Mouse (Mus musculus): ENCODE data around the gene Podn. TPM values are rescaled to one million over a fixed set of nuclear protein-coding genes. Genes with fewer than 3 reads are reported as not detected.
A peak's percentile ranks its signal among the peaks of the same experiment; 100 is the strongest.

Gene Podn
- total and polyA plus RNA-seq, 3 experiments: 0.04 TPM; not detected in 2

DNA sequence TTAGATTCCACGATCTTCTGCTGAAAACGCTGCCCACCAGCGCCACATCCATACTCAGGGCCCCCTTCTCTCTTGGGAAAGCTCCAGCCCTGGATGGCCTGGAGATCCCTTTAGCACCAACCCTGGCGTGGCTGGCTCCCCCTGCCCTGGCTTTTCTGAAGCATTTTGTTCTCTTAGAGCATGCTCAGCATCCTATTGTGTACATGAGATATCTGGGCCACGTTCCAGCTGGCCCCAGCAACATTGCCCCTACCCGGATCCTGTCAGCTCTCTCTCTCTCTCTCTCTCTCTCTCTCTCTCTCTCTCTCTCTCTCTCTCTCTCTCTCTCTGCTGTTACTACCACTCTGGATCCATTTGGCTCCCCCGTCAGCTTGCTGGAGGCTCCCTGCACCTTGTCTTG is 90.9 kb downstream of the Podn start:
- Histone ChIP-seq H3K79me2 (ENCODE audit: control insufficient read depth, insufficient read depth, low read length, poor library complexity) (no peaks in the 10 kb centered on the region), H3K4me1 (ENCODE audit: control insufficient read depth in 1 of 2, insufficient read depth in 2 of 2, low read length in 2 of 2) (no peaks in the 10 kb centered on the region), H3K27me3 (ENCODE audit: control insufficient read depth in 1 of 2, insufficient read depth in 2 of 2, low read length in 2 of 2) (no peaks in the 10 kb centered on the region; a peak in 1 of 4 replicates), H3K36me3 (ENCODE audit: control insufficient read depth in 1 of 2, insufficient read depth in 2 of 2, low read length in 2 of 2) (no peaks in the 10 kb centered on the region), H3K9ac (ENCODE audit: control insufficient read depth, low read depth, low read length, poor library complexity, severe bottlenecking) (no peak overlapping the region), H3K9me3 (replicated peaks; ENCODE audit: insufficient read depth, low read length) (no peaks in the 10 kb centered on the region), H3K4me3 (ENCODE audit: control insufficient read depth in 1 of 2, insufficient read depth in 1 of 2, low read depth in 2 of 2, low read length in 2 of 2) (no peak overlapping the region), H3K27ac (ENCODE audit: control insufficient read depth, low read depth, low read length) (no peak overlapping the region)
- TF ChIP-seq E2F4 (IDR thresholded peaks at IDR 0.05; ENCODE audit: borderline replicate concordance, low read depth, low read length): no peak
- TF ChIP-seq POLR2A (IDR thresholded peaks at IDR 0.05; ENCODE audit: control insufficient read depth in 1 of 2, insufficient read depth in 1 of 2, low read depth in 1 of 2, low read length in 2 of 2, poor library complexity in 1 of 2): 0 out of 4 replicates have a peak, but pooled peaks of 1 of the 2 experiments have one; percentile 24
- no peak for DNase-seq (ENCODE audit: low read depth, low spot score)

DNA sequence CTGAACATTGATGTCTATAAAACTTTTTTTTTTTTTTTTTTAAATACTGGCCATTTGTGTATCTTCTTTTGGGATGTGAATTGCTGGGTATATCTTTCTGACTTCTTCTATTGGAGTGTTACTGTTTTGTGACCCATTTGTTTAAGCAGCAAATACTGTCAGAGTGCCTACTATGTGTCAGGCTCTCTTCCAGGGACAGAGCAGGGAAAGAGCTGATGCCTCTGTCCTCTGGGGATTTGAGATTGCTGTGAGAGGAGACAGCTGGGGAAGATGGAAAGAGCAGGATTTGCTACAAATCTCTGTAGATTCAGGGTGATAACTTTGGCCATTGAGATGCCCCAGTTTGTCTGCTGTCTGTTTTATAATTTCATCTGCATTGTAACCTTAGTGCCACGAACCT is 96.9 kb downstream of the Podn start:
- Histone ChIP-seq H3K9ac (ENCODE audit: control insufficient read depth, low read depth, low read length, poor library complexity, severe bottlenecking) (no peak overlapping the region), H3K27me3 (ENCODE audit: control insufficient read depth in 1 of 2, insufficient read depth in 2 of 2, low read length in 2 of 2) (no peaks in the 10 kb centered on the region; a peak in 1 of 4 replicates), H3K36me3 (ENCODE audit: control insufficient read depth in 1 of 2, insufficient read depth in 2 of 2, low read length in 2 of 2) (no peaks in the 10 kb centered on the region), H3K4me1 (ENCODE audit: control insufficient read depth in 1 of 2, insufficient read depth in 2 of 2, low read length in 2 of 2) (no peaks in the 10 kb centered on the region), H3K79me2 (ENCODE audit: control insufficient read depth, insufficient read depth, low read length, poor library complexity) (no peaks in the 10 kb centered on the region), H3K9me3 (replicated peaks; ENCODE audit: insufficient read depth, low read length) (no peaks in the 10 kb centered on the region), H3K27ac (ENCODE audit: control insufficient read depth, low read depth, low read length) (no peak overlapping the region), H3K4me3 (ENCODE audit: control insufficient read depth in 1 of 2, insufficient read depth in 1 of 2, low read depth in 2 of 2, low read length in 2 of 2) (no peak overlapping the region)
- no peak for TF ChIP-seq JUND (IDR thresholded peaks at IDR 0.05; ENCODE audit: low read depth, low read length)
- TF ChIP-seq E2F4 (IDR thresholded peaks at IDR 0.05; ENCODE audit: borderline replicate concordance, low read depth, low read length): no peak
- no peak for TF ChIP-seq GATA1 (IDR thresholded peaks at IDR 0.05; ENCODE audit: low read depth, low read length)
- no peak for TF ChIP-seq HCFC1 (IDR thresholded peaks at IDR 0.05; ENCODE audit: low read depth, low read length)
- no peak for TF ChIP-seq POLR2A (IDR thresholded peaks at IDR 0.05; ENCODE audit: control insufficient read depth in 1 of 2, insufficient read depth in 1 of 2, low read depth in 1 of 2, low read length in 2 of 2, poor library complexity in 1 of 2)
- TF ChIP-seq TBP (IDR thresholded peaks at IDR 0.05; ENCODE audit: low read depth, low read length): no peak
- TF ChIP-seq ELF1 (IDR thresholded peaks at IDR 0.05; ENCODE audit: low read depth, low read length): no peak
- no peak for DNase-seq (ENCODE audit: low read depth, low spot score)

DNA sequence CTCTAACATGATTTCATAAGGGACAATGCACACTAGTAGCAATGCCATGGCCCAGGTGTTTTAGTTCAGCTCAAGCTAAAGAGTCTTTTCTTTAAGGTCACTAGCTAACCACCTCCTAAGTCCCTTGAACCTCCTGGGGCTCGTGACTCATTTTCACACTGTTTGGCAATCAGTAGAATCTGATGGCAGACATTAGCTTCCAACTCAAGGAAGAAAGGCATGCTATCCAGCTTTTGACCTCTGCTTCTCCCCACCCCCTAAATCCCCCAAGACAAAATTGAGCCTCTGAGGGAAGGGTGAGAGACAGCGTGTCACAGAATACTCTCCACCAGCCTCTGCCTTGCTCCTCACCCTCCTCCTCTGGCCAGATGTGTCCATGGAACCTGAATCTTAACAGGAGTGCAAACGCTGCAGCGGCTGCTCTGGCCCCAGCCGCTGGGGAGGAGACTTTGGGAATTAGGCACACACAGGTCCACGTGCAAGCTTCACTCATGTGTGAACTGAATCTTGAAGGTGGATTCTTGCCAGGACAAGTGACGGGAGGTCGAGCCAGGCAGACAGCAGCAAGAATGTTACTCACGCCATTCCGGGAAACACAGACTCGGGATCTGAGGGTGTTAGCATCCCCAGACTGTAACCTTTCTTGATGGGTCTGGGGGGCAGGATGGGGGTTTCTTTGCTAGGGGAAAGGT is 97.5 kb downstream of the Podn start:
- no peak for TF ChIP-seq MYB (IDR thresholded peaks at IDR 0.05; ENCODE audit: low read depth, low read length)
- TF ChIP-seq ETS1 (IDR thresholded peaks at IDR 0.05; ENCODE audit: low read depth, low read length): no peak
- no peak for TF ChIP-seq TAL1 (IDR thresholded peaks at IDR 0.05; ENCODE audit: low read length)
- no peak for TF ChIP-seq SMC3 (IDR thresholded peaks at IDR 0.05; ENCODE audit: low read depth, low read length)
- TF ChIP-seq EP300 (IDR thresholded peaks at IDR 0.05; ENCODE audit: low read depth in 1 of 2, low read length in 2 of 2): no peak
- TF ChIP-seq UBTF (IDR thresholded peaks at IDR 0.05; ENCODE audit: borderline replicate concordance, insufficient read depth, low read depth, low read length): no peak
- no peak for TF ChIP-seq POLR2A (IDR thresholded peaks at IDR 0.05; ENCODE audit: control insufficient read depth in 1 of 2, insufficient read depth in 1 of 2, low read depth in 1 of 2, low read length in 2 of 2, poor library complexity in 1 of 2)
- no peak for TF ChIP-seq NRF1 (IDR thresholded peaks at IDR 0.05; ENCODE audit: insufficient read depth, low read depth, low read length, poor library complexity, severe bottlenecking)
- no peak for DNase-seq (ENCODE audit: low read depth, low spot score)
- no peaks in the 10 kb centered on the region; a peak in 1 of 4 replicates for H3K27me3 ChIP-seq (ENCODE audit: control insufficient read depth in 1 of 2, insufficient read depth in 2 of 2, low read length in 2 of 2)

More for the DNA sequence above, 97.5 kb downstream of the Podn start:
- H3K4me1 ChIP-seq (ENCODE audit: control insufficient read depth in 1 of 2, insufficient read depth in 2 of 2, low read length in 2 of 2): no peaks in the 10 kb centered on the region
- H3K27ac ChIP-seq (ENCODE audit: control insufficient read depth, low read depth, low read length): no peak overlapping the region
- H3K36me3 ChIP-seq (ENCODE audit: control insufficient read depth in 1 of 2, insufficient read depth in 2 of 2, low read length in 2 of 2): no peaks in the 10 kb centered on the region
- H3K9me3 ChIP-seq (replicated peaks; ENCODE audit: insufficient read depth, low read length): no peaks in the 10 kb centered on the region
- no peak overlapping the region for H3K9ac ChIP-seq (ENCODE audit: control insufficient read depth, low read depth, low read length, poor library complexity, severe bottlenecking)
- H3K79me2 ChIP-seq (ENCODE audit: control insufficient read depth, insufficient read depth, low read length, poor library complexity): no peaks in the 10 kb centered on the region
- H3K4me3 ChIP-seq (ENCODE audit: control insufficient read depth in 1 of 2, insufficient read depth in 1 of 2, low read depth in 2 of 2, low read length in 2 of 2): no peak overlapping the region

All from MEL (cell line).